Mouse (Mus musculus) ES-E14 (cell line): ENCODE results near the gene Ensa.

ENCODE experiments used
- CHD2 ChIP-seq: IDR thresholded peaks from 2 replicates; pipeline ENCODE4 v1.6.1; 2014; ENCODE audit warnings: mild to moderate bottlenecking, low read depth, low read length, inconsistent platforms
- ZC3H11A ChIP-seq: IDR thresholded peaks from 2 replicates; pipeline ENCODE4 v1.6.1; 2012; ENCODE audit warnings: low read depth, mild to moderate bottlenecking, inconsistent platforms, low read length, borderline replicate concordance
- ZNF384 ChIP-seq: IDR thresholded peaks from 2 replicates; pipeline ENCODE4 v1.6.1; 2012; ENCODE audit warnings: low read depth, low read length, inconsistent platforms

GRCm38 (mm10) chr3:95659948-95660347 is 35.2 kb downstream of the Ensa start:
- no peak for TF ChIP-seq CHD2
- no peak for TF ChIP-seq ZNF384
- TF ChIP-seq ZC3H11A, result no peak
